Mouse (Mus musculus): ENCODE data around the gene Olfr1458.

Gene Olfr1458

GRCm38 (mm10) chr19:13106675-13107074 is at the start of gene Olfr1458:
Olfr1458 (minus strand) TSS chr19:13106775.
- DNase-seq (ENCODE audit: low spot score): no peak

GRCm38 (mm10) chr19:13149449-13149848 is 42.9 kb upstream of the Olfr1458 start, which contains the start of gene Olfr1459:
Olfr1459 (minus strand) TSS chr19:13149549.
- DNase-seq (ENCODE audit: low spot score): no peak

GRCm38 (mm10) chr19:13097791-13098190 is 8.8 kb downstream of the Olfr1458 start, which contains the start of gene Olfr1457:
Olfr1457 (minus strand) TSS chr19:13097891.
- no peak for DNase-seq (ENCODE audit: low spot score)

- no peak for DNase-seq (ENCODE audit: low spot score)
Observed at GRCm38 (mm10) chr19:13093908-13094307, 12.7 kb downstream of the Olfr1458 start.

- no peak for DNase-seq (ENCODE audit: low spot score)
Observed at GRCm38 (mm10) chr19:13060310-13060709, 46.3 kb downstream of the Olfr1458 start, which contains the start of gene Olfr1454. Olfr1454 (plus strand) TSS chr19:13060610.

Measured in layer of hippocampus, adult 9-10 months (tissue).